Mouse (Mus musculus) T-cell, adult 66 days (primary cell): Measurements from ENCODE around the gene Wrb. TPM values are rescaled to one million over a fixed set of nuclear protein-coding genes. Genes with fewer than 3 reads are reported as not detected.

Experiments used
- total RNA-seq, 2 experiments: library from RNA; stranded (reverse); gene quantifications; 3 replicates in 1 of 2; 4 replicates in 1 of 2; pipeline ENCODE4 v1.2.4; 2023

Gene Wrb
- 10 to 100 TPM in 1 of 2 experiments, 1 to 10 TPM in 1; 9.1 to 11.2 TPM for total RNA-seq

DNA sequence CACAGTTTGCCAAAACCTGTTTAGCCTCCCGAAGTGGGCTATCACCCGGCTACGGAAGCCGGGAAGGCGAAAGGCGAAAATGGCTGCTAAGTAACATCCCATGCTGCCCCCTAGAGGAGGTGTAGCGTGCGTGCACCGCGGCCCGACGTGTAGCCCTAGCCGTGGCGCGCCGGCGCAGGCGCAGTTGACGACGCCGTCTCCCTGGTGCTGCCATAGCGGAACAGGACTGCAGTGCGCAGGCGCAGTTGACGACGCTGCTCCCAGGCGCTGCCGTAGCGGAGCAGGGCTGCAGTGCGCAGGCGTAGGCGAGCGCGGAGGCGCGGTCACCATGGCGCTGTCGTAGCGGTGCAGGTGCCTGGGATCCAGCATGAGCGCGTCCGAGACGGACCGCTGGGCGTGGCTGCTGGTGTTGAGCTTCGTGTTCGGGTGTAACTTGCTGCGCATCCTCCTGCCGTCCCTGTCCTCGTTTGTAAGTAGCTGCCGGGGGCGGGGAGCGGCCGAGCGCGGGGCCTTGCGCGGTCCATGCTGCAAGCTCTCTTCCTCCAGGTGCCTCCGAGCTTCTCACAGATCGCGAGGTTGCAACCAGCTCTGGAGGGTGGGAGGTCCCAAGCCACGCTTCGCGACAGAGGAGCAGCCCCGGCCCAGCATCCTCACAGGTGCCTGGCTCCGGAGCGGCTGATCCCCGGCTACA lies at the start of gene Wrb:
TSS of gene Wrb (plus strand) at position 298 of the 691 bp plus-strand sequence.

GRCm38 (mm10) chr16:96127657-96128344 lies 17.4 kb upstream of the Wrb start, which contains the start of gene Hmgn1:
TSS of gene Hmgn1 (minus strand) at chr16:96127729.

DNA sequence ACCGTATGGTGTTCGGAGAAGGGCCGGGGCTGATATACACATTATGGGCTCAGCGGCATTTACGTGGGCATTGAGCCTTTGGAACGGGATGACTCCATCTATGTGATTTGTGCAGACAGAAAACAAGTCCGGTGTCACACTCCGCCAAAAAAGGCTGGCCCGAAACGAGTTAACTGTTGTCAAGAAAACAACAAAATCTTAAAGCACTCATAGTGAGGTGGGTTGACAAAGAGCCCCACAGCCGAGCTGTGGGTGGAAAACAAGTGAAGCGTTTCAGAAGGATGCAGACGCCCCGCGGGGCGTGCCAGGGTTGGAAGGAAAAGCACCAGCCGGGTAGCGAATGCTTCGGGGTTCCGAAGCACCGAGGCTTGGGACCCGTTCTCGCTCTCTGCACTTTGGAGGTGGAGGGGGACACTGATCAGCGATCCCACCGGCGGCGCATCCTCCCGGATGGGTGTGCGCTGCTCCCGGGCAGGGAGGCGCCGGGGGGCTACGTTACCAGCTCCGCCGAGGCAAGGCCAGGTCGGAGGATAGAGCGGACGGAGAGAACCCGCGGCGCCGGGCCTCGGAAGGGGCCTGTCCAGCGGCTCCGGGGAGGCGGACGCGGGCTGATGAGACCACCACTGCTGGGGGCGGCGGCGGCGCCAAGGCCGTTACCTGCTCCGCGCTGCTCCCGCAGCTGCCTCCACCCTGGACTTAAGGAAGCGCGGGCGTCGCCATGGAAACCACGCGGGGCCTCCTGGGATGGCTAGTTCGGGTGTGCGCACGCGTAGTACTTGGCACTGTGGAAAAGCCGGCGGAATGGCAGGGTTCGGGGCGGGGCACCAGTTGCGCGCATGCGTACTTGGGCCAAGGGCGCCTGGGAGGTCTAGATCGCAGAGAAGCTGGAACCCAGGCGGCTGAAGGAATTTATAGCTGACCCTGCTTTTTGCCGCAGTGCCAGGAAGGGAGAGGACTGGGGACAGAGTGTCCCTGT lies 46.6 kb downstream of the Wrb start, which contains the start of gene Lca5l:
TSS of gene Lca5l (minus strand) at position 741 of the 976 bp plus-strand sequence.

GRCm38 (mm10) chr16:96199913-96200701 lies 54.9 kb downstream of the Wrb start, which contains the start of gene Sh3bgr:
TSS of gene Sh3bgr (plus strand) at chr16:96200450.

Other genes with a start within 250 kb of the Wrb start
- gene Psmg1, start 154.4 kb upstream of the Wrb start, total RNA-seq = 10 to 100 TPM; 17.7 to 27.4 TPM
- 100 to 1,000 TPM; 150 to 170 TPM for gene Brwd1, start 62.9 kb upstream of the Wrb start, total RNA-seq
- 100 to 1,000 TPM; 139 to 151 TPM for gene Hmgn1, start 17.7 kb upstream of the Wrb start, total RNA-seq
- gene Lca5l, start 46.9 kb downstream of the Wrb start, total RNA-seq = not detected
- gene Sh3bgr, start 55.0 kb downstream of the Wrb start, total RNA-seq = not detected
- 1 to 10 TPM; 1.8 to 3.4 TPM for gene B3galt5, start 90.4 kb downstream of the Wrb start, total RNA-seq